Mouse (Mus musculus) left cerebral cortex, postnatal 36 days (tissue): ENCODE results near the gene Il1r2. TPM values are rescaled to one million over a fixed set of nuclear protein-coding genes. Genes with fewer than 3 reads are reported as not detected.

Experiments used
- DNase-seq, 2 experiments: peaks; one replicate each; pipeline ENCODE4 v3.0.0; 2021 to 2022; ENCODE audit warnings: low spot score in 2 of 2, mixed read lengths in 1 of 2
- intact Hi-C: fragments of 180-260 bp; cut with DNase I; formaldehyde crosslinking; loops from one replicate; pipeline ENCODE4 v1.15.1; 2025
- total RNA-seq, 2 experiments: library from RNA; stranded (reverse); gene quantifications; 2 replicates each; pipeline ENCODE4 v1.2.3; 2021

Il1r2 gene
- total RNA-seq, result not detected

DNA sequence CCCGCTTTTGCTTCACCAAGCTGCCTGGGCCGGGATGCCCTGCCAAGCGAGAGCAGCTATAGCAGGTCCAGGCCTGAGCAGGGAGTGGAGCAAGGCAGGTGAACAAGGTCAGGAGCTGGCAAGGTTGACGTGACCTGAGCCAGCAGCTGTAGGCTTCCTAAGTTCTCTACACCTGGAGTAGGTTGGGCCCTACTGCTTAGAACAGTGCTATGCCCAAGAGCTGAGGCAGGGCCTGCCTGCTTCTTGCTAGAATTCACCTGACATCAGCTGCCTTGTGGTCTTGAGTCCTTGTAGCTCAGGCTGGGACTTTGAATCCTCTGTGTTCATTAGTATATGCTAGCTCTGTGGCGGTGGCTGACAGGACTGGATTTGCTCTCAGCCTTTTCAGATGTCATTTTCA, at the start of gene Il1r2:
Gene Il1r2, plus strand, starts transcription at position 301 of the 400 bp plus-strand sequence.
- DNase-seq, result no peak
- intact Hi-C loops, result no loop called here

GRCm38 (mm10) chr1:40024554-40025320, 49.1 kb upstream of the Il1r2 start:
- no peak for DNase-seq
- intact Hi-C loops, result no loop called here

DNA sequence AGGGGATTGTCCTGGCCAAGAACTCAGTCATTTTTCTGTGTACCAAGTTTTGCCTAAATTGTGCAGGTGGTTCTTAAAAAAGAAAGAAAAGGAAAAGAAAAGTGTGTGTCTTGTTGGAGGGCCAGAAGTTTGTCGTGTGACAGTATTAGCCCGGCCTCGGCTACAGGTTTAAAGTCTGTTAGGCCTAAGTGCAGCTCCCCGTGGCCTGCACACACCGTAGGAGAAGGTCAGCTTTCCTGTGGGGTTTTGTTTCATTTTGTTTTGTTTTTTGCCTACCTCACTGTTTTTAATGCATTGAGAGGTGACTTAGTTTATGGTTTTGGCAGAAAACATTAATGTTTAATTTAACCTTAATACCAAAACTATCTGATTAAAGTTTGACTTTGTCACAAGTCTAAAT, 48.5 kb upstream of the Il1r2 start:
- intact Hi-C loops, result no loop called here
- no peak for DNase-seq

DNA sequence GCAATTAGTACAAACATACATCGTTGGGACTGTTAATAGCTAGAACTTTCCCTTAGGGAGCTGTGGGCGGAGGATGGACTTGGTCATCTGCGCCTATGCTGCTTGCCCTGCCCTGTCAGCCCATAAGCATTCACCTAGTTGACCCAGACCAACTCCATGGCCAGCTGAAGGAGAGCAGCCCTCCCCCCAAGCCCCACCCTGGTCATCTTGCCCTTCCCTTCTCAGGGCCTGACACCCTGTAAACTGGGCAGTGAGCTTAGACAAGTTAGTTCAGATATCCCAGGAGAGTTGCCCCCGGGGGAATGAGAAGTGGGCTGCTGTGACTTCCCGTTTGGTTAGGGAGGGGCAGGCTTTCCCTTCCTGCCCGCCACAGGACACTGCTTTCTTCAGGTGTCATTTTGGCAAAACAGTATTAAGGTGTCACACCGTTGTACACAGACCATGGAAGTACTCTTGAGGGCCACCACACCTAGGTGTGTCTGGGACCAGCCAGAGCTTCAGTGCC, 46.7 kb upstream of the Il1r2 start:
- DNase-seq, result no peak
- intact Hi-C loops, result no loop called here

- intact Hi-C loops, result no loop called here
- no peak for DNase-seq
These were observed 45.5 kb upstream of the Il1r2 start for GRCm38 (mm10) chr1:40028207-40028998.

- DNase-seq, result no peak
- intact Hi-C loops, result no loop called here
These were observed 44.3 kb upstream of the Il1r2 start for GRCm38 (mm10) chr1:40029597-40029996.

DNA sequence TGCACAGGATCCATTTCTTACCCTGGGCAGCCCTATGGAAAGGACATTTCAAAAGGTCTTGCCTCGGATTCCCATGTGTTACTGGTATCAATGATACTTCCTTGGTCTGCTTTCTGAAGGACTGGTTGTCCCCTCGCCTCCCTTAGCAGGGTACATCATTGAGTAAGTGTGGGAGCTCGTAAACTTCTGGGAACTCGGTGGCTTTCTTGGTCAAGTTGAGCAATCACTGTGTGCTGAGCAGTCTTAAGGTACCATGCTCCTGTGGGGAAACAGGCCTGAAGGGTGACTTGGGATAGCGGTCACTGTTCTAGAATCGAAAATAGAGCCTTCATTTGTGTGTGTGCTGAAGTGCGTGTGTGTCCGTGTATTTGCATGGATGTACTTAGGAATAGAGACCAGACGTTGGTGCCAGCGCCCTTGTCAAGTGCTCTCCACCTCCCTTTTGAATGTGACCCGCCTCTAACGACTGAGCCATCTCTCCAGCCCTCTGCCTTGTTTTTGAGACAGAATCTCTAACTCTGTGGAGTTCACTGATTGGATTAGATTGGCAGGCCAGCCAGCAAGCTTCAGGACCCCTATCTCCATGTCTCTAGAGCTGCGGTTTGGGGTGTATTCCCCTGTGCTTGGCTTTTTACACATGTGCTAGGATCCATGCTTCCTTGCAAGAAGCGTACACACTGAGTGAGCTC, 43.4 kb upstream of the Il1r2 start:
- intact Hi-C loops, result no loop called here
- no peak for DNase-seq

DNA sequence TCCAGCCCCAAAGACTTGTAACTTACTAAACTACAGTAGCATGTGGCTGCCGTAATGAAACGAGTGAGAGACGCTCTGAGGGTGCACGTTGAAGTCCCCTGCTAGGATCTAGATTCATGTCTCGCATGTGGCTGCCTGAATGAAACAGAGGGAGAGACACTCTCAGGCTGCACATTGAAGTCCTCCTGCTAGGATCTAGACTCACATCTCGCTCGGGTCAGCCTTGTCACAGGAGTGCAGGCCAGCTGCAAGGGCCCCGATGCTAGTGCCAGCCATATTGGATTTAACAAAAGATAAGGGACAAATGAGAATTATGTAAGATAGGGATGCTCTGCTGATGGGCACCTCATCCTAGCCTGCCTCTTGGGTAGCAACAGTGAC, 42.9 kb upstream of the Il1r2 start:
- intact Hi-C loops, result no loop called here
- DNase-seq, result no peak

DNA sequence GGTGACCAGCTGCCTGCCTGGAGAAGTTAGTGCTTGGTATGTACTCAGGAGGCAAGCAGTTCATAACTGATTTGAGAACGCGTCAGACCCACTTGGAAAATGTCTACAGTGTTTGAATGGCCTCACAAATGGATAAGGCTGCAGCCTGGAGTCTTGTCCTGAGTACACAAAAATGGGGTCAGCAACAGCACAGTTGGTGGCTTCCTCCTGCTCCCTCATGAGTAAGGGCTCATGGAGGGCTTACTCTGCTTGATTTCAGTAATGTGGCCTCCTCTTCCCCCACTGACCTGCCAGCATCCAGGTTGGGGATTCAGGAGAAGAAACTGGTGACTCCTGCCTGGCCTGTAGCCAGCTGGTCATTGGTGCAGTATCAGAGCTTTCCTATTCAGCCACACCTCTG, 42.3 kb upstream of the Il1r2 start:
- no peak for DNase-seq
- intact Hi-C loops, result no loop called here

- DNase-seq, result no peak
- intact Hi-C loops, result no loop called here
These were observed 40.6 kb upstream of the Il1r2 start for GRCm38 (mm10) chr1:40033315-40033714.

DNA sequence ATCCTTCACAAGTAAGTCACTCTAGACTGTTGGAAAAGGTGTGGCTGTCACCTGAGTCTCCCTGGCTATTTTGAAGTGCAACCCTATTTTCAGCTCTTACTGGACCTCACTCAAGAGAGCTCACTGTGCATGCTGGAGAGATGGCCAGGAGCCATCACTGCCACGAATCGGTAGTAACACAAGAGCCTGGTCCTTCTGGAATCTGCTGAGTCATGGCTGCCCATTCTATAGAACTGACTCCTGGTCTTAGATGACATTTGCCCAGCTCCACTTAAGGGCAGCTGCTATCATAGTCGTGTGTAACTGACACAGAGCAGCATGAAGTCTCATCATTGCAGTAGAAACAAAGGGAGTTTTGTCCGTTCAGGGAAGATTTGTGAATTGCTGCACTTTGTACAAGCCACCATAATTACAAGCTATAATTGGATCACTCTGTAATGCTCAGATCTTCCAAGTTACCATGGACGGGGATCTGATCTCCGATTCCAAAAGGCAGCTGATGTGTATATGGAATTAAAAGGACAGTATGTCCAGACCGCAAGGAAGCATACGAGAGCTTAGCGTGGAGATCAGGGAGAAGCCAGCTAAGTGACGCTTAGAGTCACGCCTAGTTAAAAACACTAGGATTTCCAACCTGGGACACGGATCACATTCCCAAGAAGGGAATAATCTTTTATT, 40.0 kb upstream of the Il1r2 start:
- DNase-seq, result no peak
- intact Hi-C loops, result no loop called here

DNA sequence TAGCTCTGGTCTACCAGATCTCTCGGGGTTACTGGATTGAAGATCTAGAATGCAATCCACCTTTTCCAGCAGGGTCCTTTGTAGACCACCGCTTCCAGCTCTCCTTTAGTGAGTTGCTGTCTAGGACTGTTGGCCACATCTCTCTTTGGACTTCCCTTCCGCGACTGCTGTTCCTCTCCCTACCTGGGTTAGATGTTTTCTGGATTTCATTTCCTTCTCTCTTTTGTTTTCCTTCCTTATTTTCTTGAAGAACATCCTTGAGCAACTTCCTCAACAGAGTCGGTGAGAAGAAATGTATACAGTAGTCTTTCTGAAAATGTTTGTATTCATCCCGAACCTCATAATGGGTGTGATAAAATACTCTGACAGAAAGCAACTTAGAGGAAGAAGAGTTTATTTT, 36.0 kb upstream of the Il1r2 start:
- intact Hi-C loops, result no loop called here
- no peak for DNase-seq

- DNase-seq, result no peak
- intact Hi-C loops, result no loop called here
These were observed 28.2 kb upstream of the Il1r2 start for GRCm38 (mm10) chr1:40045686-40046085.

DNA sequence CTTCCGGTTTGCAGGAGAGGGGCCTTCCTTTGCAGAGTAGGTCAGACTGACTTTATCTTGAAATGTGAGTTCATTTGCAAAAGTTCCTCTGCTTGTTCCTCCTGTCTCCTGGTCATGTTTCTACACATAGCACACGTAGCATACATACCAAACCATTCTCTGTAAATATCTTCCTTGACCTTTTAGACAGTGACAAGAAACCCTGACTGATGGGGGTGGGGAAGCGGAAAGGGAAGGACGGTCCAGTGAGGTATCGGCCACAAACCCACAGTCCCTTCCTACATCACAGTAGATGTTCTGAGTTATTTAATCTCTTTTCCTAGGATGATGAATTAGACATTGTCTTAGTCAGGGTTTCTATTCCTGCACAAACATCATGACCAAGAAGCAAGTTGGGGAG, 27.3 kb upstream of the Il1r2 start:
- DNase-seq, result no peak
- intact Hi-C loops, result no loop called here

- intact Hi-C loops, result no loop called here
- no peak for DNase-seq
These were observed 22.7 kb upstream of the Il1r2 start for GRCm38 (mm10) chr1:40051157-40051556.

GRCm38 (mm10) chr1:40052156-40052555, 21.7 kb upstream of the Il1r2 start:
- intact Hi-C loops, result no loop called here

GRCm38 (mm10) chr1:40053071-40053470, 20.8 kb upstream of the Il1r2 start:
- DNase-seq, result no peak
- intact Hi-C loops, result no loop called here

More at GRCm38 (mm10) chr1:40052156-40052555, 21.7 kb upstream of the Il1r2 start:
- no peak for DNase-seq

- no peak for DNase-seq
- intact Hi-C loops, result no loop called here
These were observed 18.8 kb upstream of the Il1r2 start for GRCm38 (mm10) chr1:40055051-40055450.

DNA sequence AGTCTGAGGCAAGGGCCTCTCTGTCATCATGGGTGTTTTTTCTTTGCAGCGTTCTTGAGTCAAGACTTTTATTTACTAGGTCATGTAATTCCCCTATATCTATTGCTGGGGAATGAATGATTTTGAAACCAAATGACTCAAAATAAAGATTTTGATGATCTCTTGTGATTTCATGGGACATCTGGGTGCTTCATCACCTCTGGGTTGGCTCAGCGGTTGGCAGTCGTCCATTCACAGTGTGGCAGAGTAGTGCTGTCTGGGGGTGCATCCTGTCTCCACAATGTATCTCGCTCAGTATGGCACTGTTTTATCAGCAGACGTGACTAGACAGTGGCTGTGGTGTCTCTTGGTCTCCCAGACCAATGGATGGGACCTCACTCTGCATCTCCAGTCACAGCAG, 17.9 kb upstream of the Il1r2 start:
- DNase-seq, result no peak
- intact Hi-C loops, result no loop called here

DNA sequence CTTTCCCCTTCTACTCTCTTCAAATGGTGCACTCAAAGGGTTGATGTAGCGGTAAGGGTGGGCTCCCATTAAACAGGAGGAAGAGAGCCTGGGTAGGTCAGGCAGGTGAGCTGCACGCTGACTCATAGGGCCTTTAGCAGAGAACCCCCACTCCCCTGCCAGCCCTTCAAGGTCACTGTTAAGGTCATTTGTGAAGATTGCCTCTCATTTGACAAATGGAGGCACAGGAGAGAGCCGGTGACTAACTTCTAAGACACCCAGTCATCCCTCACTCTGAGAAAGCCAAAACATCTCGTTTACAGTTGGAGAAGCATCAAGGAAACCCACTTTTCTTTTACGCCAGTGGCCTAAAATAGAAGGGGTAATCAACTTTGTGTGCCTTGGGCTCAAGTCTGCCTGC, 16.5 kb upstream of the Il1r2 start:
- no peak for DNase-seq
- intact Hi-C loops, result no loop called here
